Mouse (Mus musculus) large intestine, adult 2 months (tissue): ENCODE measurements at regions not wholly inside any gene's neighbourhood (a gene's known extent, or its start where the extent isn't known, plus 50 kb on each side); places are given as distances from the start of the nearest gene placed in this dataset.
A peak's percentile ranks its signal among the peaks of the same experiment; 100 is the strongest.

ENCODE experiments used
- DNase-seq: peaks from one replicate; pipeline ENCODE4 v3.0.0-alpha.2; 2012; ENCODE audit warnings: low read depth, low spot score
- WGBS: fragments of 180-500 bp; shearing (Covaris S2); methylation state at CpG from one replicate; pipeline ENCODE4 v1.1.7; 2018; 5-methylcytosine and 5-hydroxymethylcytosine counted together

DNA sequence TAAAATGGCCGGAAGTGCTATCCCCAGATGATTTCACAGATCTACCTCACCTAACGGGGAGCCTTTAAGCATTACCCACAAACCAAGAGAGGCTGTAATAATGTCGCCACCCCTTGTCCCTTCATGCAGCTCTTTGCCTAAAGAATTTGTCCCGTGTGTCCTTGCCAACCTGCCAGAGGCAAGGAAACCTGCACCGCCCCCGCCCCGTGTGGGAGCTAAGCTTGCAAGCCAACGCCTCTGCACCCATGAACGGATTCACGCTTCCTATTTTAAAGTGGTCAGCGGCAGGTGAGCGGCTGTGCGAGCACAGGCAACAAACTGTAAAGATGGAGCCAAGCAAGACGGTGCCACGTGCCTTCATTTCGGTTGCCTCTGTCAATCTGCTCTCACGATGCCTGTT is 63.1 kb downstream of the Gm11011 start:
- DNase-seq, result no peak
- 74% methylated on average over 17 of the region's 17 CpGs for WGBS

DNA sequence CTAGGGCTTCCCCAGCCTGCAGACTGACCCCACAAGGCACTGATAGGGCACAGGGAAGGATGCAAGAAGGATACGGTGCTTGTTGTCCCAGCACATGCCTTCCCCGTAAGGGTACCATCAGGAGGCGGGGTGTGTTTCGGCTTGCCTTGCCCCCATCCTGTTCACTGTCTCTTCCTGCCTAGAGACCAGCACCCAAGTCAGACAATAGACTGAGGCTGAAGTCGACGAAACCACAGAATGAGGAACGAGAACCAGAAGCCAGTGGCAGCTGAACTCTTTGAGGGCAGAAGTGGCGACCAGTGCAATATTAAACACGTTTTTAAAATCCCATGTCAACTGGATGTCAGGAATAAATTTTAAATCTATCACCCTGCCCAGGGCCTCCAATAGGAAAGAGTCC is 67.6 kb downstream of the Gm11011 start:
- WGBS, result 75% methylated on average over 9 of the region's 9 CpGs
- DNase-seq, result no peak

DNA sequence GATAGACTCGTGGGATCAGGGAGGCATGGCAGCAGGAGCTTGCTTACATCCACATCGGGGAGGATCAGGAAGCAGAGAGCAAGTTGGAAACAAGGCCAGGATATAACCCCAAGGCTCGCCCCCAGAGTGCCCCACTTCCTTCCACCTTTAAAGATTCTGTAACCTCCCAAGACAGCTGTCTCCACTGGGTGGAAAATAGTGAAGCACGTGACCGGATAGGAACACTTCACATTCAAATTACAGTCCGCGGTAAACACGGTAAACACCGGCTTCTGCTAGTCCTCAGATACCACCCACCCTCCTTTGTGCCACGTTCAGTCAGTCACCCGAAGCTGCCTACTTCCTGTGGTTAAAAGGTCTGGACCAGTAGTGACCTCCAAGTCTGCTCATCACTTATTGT is 72.2 kb downstream of the Gm11011 start:
- 71% methylated on average over 11 of the region's 11 CpGs for WGBS
- DNase-seq, result no peak

DNA sequence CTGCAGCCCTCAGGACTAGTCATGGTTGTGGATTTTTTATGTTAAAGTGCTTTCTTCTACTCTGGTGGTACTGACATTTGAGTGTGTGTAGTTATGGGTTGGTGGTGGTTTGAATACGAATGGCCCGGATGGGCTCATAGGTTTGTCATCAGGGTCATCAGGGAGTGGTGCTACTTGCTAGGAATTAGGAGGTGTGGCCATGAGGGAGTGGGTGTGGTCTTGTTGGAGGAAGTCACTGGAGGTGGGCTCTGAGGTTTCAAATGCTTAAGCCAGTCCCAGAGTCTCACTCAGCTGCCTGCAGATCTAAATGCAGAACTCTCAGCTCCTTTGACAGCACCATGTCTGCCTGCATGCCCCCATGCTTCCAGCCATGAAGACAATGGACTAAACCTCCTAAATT is 76.8 kb downstream of the Gm11011 start:
- DNase-seq, result no peak
- 78% methylated on average over 2 of the region's 2 CpGs for WGBS

DNA sequence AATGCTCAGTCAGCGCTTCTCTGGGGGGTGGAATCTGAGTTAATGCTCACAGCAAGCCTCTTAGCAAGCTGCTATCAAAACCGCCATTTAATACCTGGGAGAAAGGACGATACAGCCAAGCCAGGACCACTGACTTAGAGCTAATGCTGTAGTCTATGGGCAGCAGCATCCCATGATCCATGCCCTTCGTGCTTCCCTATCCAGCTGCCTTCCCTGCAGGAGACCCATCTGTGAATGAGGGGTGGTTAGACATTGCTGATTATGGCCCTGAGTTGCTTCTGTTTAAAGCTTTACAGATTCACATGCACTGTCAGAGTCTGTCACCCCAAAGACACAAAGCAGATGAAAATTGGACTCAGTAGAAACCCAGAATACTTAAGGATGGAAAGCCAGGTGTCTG is 78.1 kb downstream of the Gm11011 start:
- 88% methylated on average over 4 of the region's 4 CpGs for WGBS
- DNase-seq, result no peak

DNA sequence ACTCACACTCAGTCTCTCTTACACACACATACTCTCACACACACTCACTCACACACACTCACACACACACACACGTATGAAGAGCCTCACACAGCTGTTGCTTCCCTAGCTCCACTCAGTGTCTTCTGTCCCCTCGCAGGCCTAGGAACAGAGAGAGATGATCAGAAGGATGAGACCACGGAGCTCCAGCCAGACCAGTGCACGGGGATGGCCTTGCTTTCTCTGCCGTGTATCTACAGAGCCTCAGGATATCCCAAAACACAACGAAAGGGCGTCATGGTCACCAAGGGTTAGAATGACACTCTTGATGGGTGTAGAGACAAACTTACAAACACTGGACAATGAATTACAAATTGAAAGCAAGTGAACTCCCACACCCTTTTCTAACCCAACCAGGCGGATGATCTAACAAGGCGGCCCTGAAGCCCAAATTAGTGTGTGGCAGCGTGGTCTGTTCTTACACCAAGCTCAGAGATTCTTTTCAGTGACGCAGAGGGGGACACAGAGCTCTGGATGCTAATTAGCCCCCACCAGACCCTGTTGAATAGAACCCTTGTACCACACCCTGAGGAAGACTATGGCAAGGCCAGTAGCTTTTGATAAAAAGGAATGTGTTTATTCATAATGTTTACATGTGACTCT is 83.0 kb downstream of the Gm11011 start:
- DNase-seq, result no peak
- WGBS, result 92% methylated on average over 11 of the region's 11 CpGs

DNA sequence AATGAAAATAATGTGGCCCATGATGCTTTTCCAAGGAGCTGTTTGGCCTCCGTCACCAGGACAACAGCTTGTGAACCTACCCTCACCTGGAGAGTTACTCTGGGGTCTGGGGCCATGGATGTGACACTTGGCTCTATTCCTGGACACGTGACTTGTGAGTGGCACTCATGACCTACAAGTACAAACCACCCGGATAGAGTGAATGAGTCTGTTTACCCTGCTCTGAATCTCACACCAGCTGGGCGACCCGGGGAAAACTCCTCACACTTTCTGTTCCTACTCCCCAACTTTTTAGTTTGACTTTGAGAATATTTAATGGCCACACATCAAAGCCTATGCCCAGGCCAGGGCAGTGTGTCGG is 84.0 kb downstream of the Gm11011 start:
- no peak for DNase-seq
- WGBS, result 55% methylated on average over 6 of the region's 6 CpGs

DNA sequence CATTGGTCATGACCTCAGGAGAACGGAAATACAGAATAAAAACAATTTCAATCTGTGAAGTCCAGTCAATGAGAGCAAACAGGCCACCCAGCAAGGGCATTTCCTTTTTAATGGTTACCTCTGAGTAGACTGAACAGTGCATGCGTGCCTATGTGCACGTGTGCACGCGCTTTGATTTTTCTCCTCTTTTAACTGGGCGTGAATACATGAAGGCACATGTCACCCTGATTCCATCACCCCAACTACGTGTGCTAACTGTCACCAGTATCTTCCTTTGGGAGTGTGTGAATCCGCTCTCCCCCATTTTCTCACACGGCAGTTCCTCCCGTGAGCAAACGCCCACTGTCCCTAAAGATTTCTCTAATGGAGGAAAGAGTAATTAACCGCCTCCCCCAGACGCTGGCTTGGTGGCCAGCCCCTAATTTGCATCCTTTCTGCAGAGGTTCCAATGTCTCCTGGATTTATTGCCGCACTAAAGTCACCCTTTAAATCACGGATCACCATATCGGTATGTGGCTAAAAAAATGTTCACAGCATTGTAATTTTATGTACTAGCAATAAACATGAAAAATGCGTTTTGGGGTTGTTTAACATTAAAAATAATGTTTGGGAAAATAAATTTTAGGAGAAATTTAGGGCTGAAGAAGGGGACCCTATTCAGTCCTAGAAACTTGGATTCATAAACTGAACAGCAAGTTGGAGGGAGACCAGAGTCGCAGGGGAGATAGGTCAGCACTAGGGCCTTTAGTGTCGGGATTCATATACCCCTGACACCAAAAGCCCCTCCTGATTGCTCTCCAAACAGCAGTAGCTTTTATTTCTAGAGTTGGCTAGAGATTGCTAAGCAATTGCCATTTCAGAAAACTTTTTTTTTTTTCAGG is 84.6 kb downstream of the Gm11011 start:
- WGBS, result 45% methylated on average over 19 of the region's 19 CpGs
- no peak for DNase-seq

DNA sequence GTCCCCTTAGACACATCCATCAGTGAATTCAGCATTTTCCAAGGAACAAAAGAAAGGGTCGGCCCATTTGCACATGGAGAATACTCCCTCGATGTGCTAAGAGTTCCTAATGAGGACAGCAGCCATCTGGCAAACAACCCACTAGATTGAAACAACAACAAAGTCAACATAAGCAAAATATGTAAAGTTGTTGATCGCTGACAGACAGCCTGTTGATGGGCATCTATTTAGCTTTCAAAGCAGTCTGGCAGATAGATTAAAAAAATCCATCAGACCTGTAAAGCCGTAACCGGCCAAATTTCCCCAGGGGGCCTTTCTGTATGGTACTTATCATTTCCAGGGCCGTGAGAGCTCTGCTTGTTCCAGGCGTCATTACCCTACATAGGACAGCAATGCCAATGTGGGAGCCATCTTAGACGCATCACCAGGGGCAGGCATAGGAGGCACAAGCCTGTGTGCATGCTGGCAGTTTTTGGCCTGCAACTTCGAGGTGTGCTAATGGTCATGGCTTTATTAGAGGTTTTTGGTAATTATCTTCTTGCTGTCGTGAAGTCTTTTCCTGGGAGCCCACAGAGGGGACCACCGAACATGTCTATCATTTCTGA is 85.7 kb downstream of the Gm11011 start:
- WGBS, result 90% methylated on average over 11 of the region's 11 CpGs
- DNase-seq, result no peak

DNA sequence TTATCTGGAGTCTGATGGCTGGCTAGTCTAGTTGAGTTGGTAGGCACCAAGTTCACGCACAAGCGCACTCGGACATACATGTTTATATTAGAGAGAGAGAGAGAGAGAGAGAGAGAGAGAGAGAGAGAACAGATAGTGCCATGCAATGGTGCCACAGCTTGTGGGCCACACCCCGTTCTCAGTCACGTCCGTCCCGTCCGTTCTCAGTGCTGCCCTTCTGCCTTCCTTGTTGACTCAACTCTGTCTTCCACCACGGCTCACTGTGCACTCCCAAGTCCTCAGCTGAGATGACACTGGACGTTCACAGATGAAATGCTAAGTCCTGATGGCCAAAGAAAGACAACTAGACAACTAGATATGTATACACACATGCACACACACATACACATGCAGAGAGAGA is 92.2 kb downstream of the Gm11011 start:
- no peak for DNase-seq

DNA sequence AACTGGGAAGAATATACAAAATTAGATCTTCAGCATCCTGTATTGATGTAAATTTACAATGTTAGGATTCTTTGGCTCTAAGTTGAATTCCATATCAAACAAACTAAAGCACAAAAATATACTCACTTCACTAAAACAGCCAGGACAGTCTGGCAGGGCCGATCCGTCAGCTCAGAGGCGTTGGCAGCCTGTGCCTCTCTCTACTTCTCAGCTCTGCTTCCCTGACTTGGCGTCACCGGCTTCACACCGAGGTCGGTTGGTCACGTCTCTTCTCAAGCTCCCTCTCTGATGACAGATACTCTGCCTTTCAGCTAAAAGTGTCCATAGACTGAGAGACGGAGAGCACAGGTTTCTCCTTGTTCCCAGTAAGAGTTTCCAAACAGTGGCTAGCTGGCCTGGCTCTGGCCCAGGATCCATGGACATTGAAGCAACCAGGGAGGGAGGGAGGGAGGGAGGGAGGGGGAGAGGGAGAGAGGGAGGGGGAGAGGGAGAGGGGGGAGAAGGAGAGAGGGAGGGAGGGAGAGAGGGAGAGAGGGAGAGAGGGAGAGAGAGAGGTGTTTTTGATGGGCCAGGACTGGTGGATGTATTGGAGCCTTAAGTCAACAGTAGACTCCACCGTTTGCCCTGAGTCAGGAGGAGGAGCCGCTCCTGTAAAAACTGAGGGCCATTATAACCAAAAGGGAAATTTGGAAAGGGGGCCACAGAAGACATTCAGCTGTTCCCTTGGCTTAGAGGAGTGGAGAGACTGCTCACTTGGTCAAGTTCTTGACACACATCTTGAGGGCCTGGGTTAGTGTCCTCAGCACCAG is 92.8 kb downstream of the Gm11011 start:
- DNase-seq, result no peak
- WGBS, result 55% methylated on average over 11 of the region's 11 CpGs

More for the DNA sequence above, 92.2 kb downstream of the Gm11011 start:
- WGBS, result 47% methylated on average over 10 of the region's 10 CpGs

DNA sequence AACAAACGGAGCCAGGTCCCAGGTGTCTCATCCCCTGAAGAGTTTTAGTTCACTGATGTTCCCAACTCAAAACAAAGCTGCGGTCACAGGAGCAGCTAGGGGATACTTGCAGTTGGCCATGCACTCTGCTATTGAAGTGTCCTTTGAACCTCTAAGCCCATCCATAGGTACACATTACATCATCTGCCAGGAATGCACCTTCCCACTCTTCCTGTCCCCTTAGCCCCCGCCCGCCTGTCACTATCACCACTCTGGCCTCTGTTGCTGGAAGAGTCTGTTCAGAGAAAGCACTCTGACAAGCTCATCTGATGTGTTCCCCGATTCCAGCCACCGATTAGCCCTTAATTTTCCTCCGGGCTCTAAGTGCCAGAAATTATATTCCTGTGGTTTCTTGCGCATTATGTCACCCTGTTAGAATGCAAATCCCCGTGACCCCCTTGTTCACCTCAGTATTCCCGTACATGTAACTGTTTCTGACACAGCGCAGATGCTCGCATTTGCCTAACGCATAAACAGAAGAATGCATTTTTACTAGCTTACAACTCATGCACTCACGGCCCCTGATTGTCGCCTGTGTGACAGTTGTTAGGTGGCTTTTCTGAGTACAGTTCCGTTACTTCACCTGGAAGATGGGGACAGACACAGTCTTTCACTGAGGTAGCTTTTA is 93.8 kb downstream of the Gm11011 start:
- WGBS, result 31% methylated on average over 16 of the region's 16 CpGs
- DNase-seq, result no peak

DNA sequence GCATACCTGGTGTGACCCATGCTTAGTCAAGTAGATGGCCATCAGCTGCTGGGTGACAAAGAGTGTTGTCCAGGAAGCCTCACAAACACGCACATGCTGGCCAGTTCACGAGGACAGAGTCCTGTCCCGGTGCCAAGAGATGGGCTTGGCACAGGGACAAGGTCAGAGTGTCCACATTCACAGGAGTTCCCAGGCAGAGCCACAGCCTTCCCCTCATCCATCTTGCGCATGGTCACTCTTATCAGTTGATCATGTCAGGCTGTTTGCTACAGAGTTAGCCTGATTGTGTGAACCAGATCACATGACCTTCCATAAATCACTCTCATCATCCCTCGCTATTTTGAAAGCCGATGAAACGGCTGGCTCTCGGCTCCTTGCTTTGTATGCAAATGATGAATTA is 103.6 kb downstream of the Gm11011 start:
- no peak for DNase-seq
- 21% methylated on average over 8 of the region's 8 CpGs for WGBS

DNA sequence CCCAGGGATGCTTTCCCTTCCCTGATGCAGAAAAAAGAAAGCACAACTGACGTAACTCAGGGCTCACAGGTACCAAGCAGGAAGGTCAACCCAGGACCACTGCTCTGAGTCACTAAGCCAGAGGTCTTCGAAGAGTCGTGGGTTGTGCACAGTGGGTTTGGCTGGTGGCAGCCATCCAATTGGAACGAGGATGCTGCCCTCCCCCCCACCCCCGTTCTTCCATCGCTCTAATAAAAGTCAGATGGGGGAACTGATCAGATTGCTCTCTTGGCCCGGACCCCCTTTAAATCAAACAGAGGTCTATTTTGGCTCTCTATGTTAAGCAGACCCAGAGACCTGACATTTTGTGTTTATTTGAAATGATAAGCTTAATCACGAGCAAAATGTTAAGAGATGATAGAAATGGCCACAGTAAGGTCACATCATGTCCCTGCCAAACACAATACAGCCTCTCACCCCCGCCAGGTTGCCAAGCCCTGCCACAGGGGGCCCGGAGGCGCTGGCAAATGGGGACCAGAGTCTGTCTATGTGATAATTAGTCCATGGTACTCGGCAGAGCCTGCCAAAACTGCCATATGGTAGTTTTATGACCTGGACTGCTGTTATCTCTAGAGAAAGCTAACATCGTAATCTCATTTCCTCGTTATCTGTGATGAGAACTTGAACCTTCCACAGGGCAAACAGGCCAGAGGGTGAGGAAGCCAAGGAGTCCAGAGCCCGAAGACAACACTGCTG is 105.6 kb downstream of the Gm11011 start:
- DNase-seq, result peak; percentile 35
- WGBS, result 24% methylated on average over 15 of the region's 15 CpGs

DNA sequence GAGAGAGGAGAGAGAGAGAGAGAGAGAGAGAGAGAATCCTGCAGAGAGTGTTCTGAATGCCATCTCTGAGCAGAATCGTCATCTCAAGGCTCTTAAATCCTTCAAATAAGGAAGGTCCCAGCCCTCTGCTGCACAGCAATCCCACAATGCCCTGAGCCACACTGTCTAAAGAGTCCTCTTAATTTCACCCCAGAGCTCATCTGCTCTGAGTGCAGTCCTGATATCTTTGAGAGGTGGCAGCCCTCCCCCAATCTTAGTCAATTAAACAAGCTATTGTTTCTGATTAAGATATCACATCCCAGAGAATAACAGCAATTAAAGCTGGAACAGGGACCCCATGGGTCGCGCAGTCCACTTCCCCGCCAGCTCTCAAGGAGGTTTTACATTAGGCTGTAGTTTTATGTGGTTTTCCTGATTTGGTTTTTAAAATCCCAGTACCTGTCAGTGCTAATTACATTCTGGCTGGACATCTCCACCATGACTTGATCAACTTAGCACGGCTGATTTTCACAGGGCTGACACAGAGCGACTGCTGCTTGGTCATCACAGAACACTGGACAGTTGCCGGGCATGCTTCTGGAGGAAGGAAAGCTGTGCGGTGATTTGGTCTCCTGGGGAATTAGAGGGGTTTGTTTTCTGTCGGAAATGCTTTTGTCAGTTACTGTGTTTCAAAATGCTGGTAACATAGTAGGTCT is 113.0 kb downstream of the Gm11011 start:
- no peak for DNase-seq
- WGBS, result 65% methylated on average over 9 of the region's 9 CpGs

DNA sequence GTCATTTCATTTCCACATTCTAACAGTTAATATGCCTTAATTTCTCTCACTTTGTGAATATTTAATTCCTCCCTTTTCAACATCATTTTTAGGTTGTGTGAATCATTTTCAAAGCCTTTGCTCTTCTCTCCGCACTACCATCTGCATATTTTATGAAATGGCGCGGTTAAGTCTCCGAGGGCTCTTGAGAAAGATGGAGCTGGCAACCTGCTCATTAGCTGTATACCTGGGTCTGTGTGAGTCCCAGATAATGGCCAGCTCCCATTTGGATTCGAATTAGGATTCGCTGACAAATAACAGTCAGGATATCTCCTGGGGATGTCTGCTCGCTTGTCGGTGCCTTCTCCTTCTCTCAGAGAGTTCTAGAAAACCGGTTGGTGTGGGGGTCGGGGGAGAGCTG is 118.0 kb downstream of the Gm11011 start:
- WGBS, result 90% methylated on average over 10 of the region's 10 CpGs
- no peak for DNase-seq

DNA sequence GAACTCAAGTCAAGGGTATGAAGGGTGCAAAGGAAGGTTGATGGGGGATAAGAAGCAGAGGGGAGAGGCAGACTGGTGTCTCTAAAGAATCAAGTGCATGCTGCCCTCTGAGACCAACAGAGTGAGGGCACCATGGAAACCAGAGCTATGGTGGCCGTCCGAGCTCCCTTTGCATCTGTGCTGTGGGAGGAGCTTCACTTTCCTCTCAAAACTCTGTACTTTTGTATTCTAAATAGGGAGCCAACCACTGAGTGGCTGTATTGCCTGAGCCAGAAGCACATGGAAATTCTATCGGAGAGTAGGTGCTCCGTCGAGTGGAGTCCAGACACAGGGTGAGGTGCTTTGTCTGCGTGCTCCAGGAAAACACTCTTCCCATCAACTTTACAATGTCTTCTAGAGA is 119.9 kb downstream of the Gm11011 start:
- DNase-seq, result no peak
- 82% methylated on average over 6 of the region's 6 CpGs for WGBS

DNA sequence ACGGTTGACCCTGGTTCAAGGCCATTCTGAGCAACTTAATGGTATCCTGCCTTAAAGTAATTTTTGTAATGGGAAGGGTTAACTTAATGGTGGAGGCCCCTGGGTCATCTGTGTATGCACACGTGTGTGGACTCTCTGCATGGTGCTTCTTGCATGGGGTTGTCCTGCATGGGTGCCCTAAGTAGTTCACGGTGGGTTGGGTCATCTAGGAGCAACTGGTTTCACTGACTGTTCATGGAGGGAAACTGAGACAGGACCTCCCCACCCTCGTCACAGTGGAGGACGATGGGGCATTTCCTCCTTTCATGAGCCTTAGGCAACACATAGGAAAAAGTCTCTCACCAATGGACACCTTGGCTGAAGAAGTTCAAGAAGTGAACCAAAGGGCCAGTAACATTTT is 123.4 kb downstream of the Gm11011 start:
- DNase-seq, result no peak
- 86% methylated on average over 5 of the region's 5 CpGs for WGBS
